Mouse (Mus musculus): ENCODE results near the gene Tmem235. TPM values are rescaled to one million over a fixed set of nuclear protein-coding genes. Genes with fewer than 3 reads are reported as not detected.

Gene Tmem235
- polyA plus RNA-seq, 2 experiments: not detected

- 56% methylated on average over 18 of the region's 18 CpGs for WGBS
- Histone ChIP-seq H3K36me3 (ENCODE audit: control insufficient read depth, insufficient read depth, low read length) (0 out of 2 replicates have a peak, but pooled peaks cover 3% of the 10 kb centered on the region), H3K9me3 (ENCODE audit: control insufficient read depth, low read length) (no peaks in the 10 kb centered on the region), H3K27ac (replicated peaks; ENCODE audit: low read depth, low read length) (peak overlapping the region; percentile 56), H3K9ac (ENCODE audit: low read depth, low read length, severe bottlenecking) (0 out of 2 replicates have a peak overlapping the region, but pooled peaks have one; percentile 7), H3K4me1 (ENCODE audit: control insufficient read depth, insufficient read depth, low read length) (peaks cover 40% of the 10 kb centered on the region), H3K4me2 (replicated peaks; ENCODE audit: low read depth, low read length, severe bottlenecking) (no peak overlapping the region), H3K4me3 (replicated peaks; ENCODE audit: low read length) (no peak overlapping the region), H3K27me3 (ENCODE audit: control insufficient read depth, insufficient read depth, low read length) (no peaks in the 10 kb centered on the region)
- DNase-seq (ENCODE audit: low spot score): peak; percentile 57
- no peak for TF ChIP-seq POLR2A (IDR thresholded peaks at IDR 0.05; ENCODE audit: borderline replicate concordance, extremely low read depth, insufficient read depth, insufficient read length)
- no peak for ATAC-seq (ENCODE audit: low FRiP score, low read depth)
Observed at GRCm38 (mm10) chr11:117828149-117828887, 32.2 kb upstream of the Tmem235 start.

GRCm38 (mm10) chr11:117828888-117829604 lies 31.5 kb upstream of the Tmem235 start:
- no peaks in the 10 kb centered on the region for H3K36me3 ChIP-seq (ENCODE audit: control insufficient read depth, insufficient read depth, low read length)
- TF ChIP-seq POLR2A (IDR thresholded peaks at IDR 0.05; ENCODE audit: borderline replicate concordance, extremely low read depth, insufficient read depth, insufficient read length): no peak
- peaks cover 36% of the 10 kb centered on the region for H3K4me1 ChIP-seq (ENCODE audit: control insufficient read depth, insufficient read depth, low read length)
- H3K27ac ChIP-seq (replicated peaks; ENCODE audit: low read depth, low read length): peak overlapping the region; percentile 56
- H3K9me3 ChIP-seq (ENCODE audit: control insufficient read depth, low read length): no peaks in the 10 kb centered on the region
- no peak overlapping the region for H3K9ac ChIP-seq (ENCODE audit: low read depth, low read length, severe bottlenecking)
- WGBS: 55% methylated on average over 9 of the region's 9 CpGs
- DNase-seq (ENCODE audit: low spot score) (no peak), ATAC-seq (ENCODE audit: low FRiP score, low read depth) (no peak)
- H3K4me3 ChIP-seq (replicated peaks; ENCODE audit: low read length): no peak overlapping the region
- H3K4me2 ChIP-seq (replicated peaks; ENCODE audit: low read depth, low read length, severe bottlenecking): no peak overlapping the region
- H3K27me3 ChIP-seq (ENCODE audit: control insufficient read depth, insufficient read depth, low read length): no peaks in the 10 kb centered on the region

GRCm38 (mm10) chr11:117829671-117830215 lies 30.8 kb upstream of the Tmem235 start:
- no peak for TF ChIP-seq POLR2A (IDR thresholded peaks at IDR 0.05; ENCODE audit: borderline replicate concordance, extremely low read depth, insufficient read depth, insufficient read length)
- Histone ChIP-seq H3K27ac (replicated peaks; ENCODE audit: low read depth, low read length) (no peak overlapping the region), H3K9me3 (ENCODE audit: control insufficient read depth, low read length) (no peaks in the 10 kb centered on the region), H3K36me3 (ENCODE audit: control insufficient read depth, insufficient read depth, low read length) (no peaks in the 10 kb centered on the region), H3K27me3 (ENCODE audit: control insufficient read depth, insufficient read depth, low read length) (no peaks in the 10 kb centered on the region), H3K4me1 (ENCODE audit: control insufficient read depth, insufficient read depth, low read length) (peaks cover 32% of the 10 kb centered on the region), H3K4me3 (replicated peaks; ENCODE audit: low read length) (no peak overlapping the region), H3K4me2 (replicated peaks; ENCODE audit: low read depth, low read length, severe bottlenecking) (no peak overlapping the region), H3K9ac (ENCODE audit: low read depth, low read length, severe bottlenecking) (no peak overlapping the region)
- 74% methylated on average over 2 of the region's 2 CpGs for WGBS
- no peak for ATAC-seq (ENCODE audit: low FRiP score, low read depth)
- DNase-seq (ENCODE audit: low spot score): no peak

- H3K4me3 ChIP-seq (replicated peaks; ENCODE audit: low read length): no peak overlapping the region
- H3K27ac ChIP-seq (replicated peaks; ENCODE audit: low read depth, low read length): no peak overlapping the region
- no peak overlapping the region for H3K9ac ChIP-seq (ENCODE audit: low read depth, low read length, severe bottlenecking)
- no peaks in the 10 kb centered on the region for H3K9me3 ChIP-seq (ENCODE audit: control insufficient read depth, low read length)
- H3K4me1 ChIP-seq (ENCODE audit: control insufficient read depth, insufficient read depth, low read length): peaks cover 27% of the 10 kb centered on the region
- no peak for TF ChIP-seq POLR2A (IDR thresholded peaks at IDR 0.05; ENCODE audit: borderline replicate concordance, extremely low read depth, insufficient read depth, insufficient read length)
- H3K4me2 ChIP-seq (replicated peaks; ENCODE audit: low read depth, low read length, severe bottlenecking): no peak overlapping the region
- no peaks in the 10 kb centered on the region for H3K36me3 ChIP-seq (ENCODE audit: control insufficient read depth, insufficient read depth, low read length)
- H3K27me3 ChIP-seq (ENCODE audit: control insufficient read depth, insufficient read depth, low read length): no peaks in the 10 kb centered on the region
- 73% methylated on average over 9 of the region's 9 CpGs for WGBS
- no peak for ATAC-seq (ENCODE audit: low FRiP score, low read depth)
- DNase-seq (ENCODE audit: low spot score): no peak
Observed at GRCm38 (mm10) chr11:117830401-117830800, 30.2 kb upstream of the Tmem235 start.
